Mouse (Mus musculus): ENCODE results near the gene Trappc3l. TPM values are rescaled to one million over a fixed set of nuclear protein-coding genes. Genes with fewer than 3 reads are reported as not detected.
"Not testable (repeated sequence)": the region's sequence is repeated elsewhere in the genome, so short reads cannot be mapped to it uniquely, and the experiment has no call there.

Trappc3l gene
- polyA plus RNA-seq (2014; fragmentation: Nextera tagmentation; extraction: Ambion mirVana) = 0.89 TPM in 1 of 2 replicates, not detected in the other

- Histone ChIP-seq H3K36me3 (ENCODE audit: control insufficient read depth, insufficient read depth, low read length) (no peaks in the 10 kb centered on the region), H3K9ac (ENCODE audit: low read depth, low read length) (no peak within 1 kb of the TSS), H3K27ac (replicated peaks; ENCODE audit: low read depth, low read length) (0 out of 2 replicates have a peak within 1 kb of the TSS, but pooled peaks have one; percentile 15), H3K4me2 (ENCODE audit: low read depth, low read length) (no peak within 1 kb of the TSS), H3K9me3 (ENCODE audit: control insufficient read depth, low read length) (no peaks in the 10 kb centered on the region), H3K4me3 (ENCODE audit: low read depth, low read length) (no peak within 1 kb of the TSS), H3K27me3 (replicated peaks; ENCODE audit: control insufficient read depth, insufficient read depth, low read length) (no peaks in the 10 kb centered on the region), H3K4me1 (ENCODE audit: control insufficient read depth, insufficient read depth, low read length) (peaks cover 7% of the 10 kb centered on the region; the same call in 1 of the 2 replicates)
- 60% methylated on average over 3 of the region's 3 CpGs for WGBS
- ATAC-seq (ENCODE audit: low read depth) = 0 out of 2 replicates have a peak, but pooled peaks have one; percentile 22
- peak; percentile 13 for DNase-seq (ENCODE audit: low spot score)
These were observed at the start of gene Trappc3l for GRCm38 (mm10) chr10:34037401-34037800. Gene Trappc3l, plus strand, starts transcription at chr10:34037597.

- not testable (repeated sequence) for ATAC-seq (ENCODE audit: low read depth); H3K27me3 ChIP-seq (replicated peaks; ENCODE audit: control insufficient read depth, insufficient read depth, low read length); H3K27ac ChIP-seq (replicated peaks; ENCODE audit: low read depth, low read length); H3K4me2 ChIP-seq (ENCODE audit: low read depth, low read length); H3K4me1 ChIP-seq (ENCODE audit: control insufficient read depth, insufficient read depth, low read length); H3K9me3 ChIP-seq (ENCODE audit: control insufficient read depth, low read length); DNase-seq (ENCODE audit: low spot score); H3K4me3 ChIP-seq (ENCODE audit: low read depth, low read length); H3K9ac ChIP-seq (ENCODE audit: low read depth, low read length)
- peaks cover 81% of the 10 kb centered on the region for H3K36me3 ChIP-seq (ENCODE audit: control insufficient read depth, insufficient read depth, low read length)
- 92% methylated on average over 6 of the region's 8 CpGs for WGBS
These were observed 40.7 kb upstream of the Trappc3l start for GRCm38 (mm10) chr10:33996686-33997085.

- DNase-seq (ENCODE audit: low spot score) (no peak), ATAC-seq (ENCODE audit: low read depth) (no peak)
- H3K9ac ChIP-seq (ENCODE audit: low read depth, low read length) = no peak overlapping the region
- no peak overlapping the region for H3K4me3 ChIP-seq (ENCODE audit: low read depth, low read length)
- H3K4me2 ChIP-seq (ENCODE audit: low read depth, low read length) = no peak overlapping the region
- H3K36me3 ChIP-seq (ENCODE audit: control insufficient read depth, insufficient read depth, low read length) = peaks cover 81% of the 10 kb centered on the region
- H3K4me1 ChIP-seq (ENCODE audit: control insufficient read depth, insufficient read depth, low read length) = no peaks in the 10 kb centered on the region
- no peak overlapping the region for H3K27ac ChIP-seq (replicated peaks; ENCODE audit: low read depth, low read length)
- H3K9me3 ChIP-seq (ENCODE audit: control insufficient read depth, low read length) = no peaks in the 10 kb centered on the region
- no peaks in the 10 kb centered on the region for H3K27me3 ChIP-seq (replicated peaks; ENCODE audit: control insufficient read depth, insufficient read depth, low read length)
These were observed 39.0 kb upstream of the Trappc3l start for GRCm38 (mm10) chr10:33998397-33998796.

- no peaks in the 10 kb centered on the region for H3K27me3 ChIP-seq (replicated peaks; ENCODE audit: control insufficient read depth, insufficient read depth, low read length)
- WGBS = 95% methylated on average over 4 of the region's 4 CpGs
- no peaks in the 10 kb centered on the region for H3K4me1 ChIP-seq (ENCODE audit: control insufficient read depth, insufficient read depth, low read length)
- no peak overlapping the region for H3K4me2 ChIP-seq (ENCODE audit: low read depth, low read length)
- H3K9me3 ChIP-seq (ENCODE audit: control insufficient read depth, low read length) = no peaks in the 10 kb centered on the region
- ATAC-seq (ENCODE audit: low read depth) (no peak), DNase-seq (ENCODE audit: low spot score) (no peak)
- H3K4me3 ChIP-seq (ENCODE audit: low read depth, low read length) = no peak overlapping the region
- H3K36me3 ChIP-seq (ENCODE audit: control insufficient read depth, insufficient read depth, low read length) = 0 out of 2 replicates have a peak, but pooled peaks cover 20% of the 10 kb centered on the region
- no peak overlapping the region for H3K27ac ChIP-seq (replicated peaks; ENCODE audit: low read depth, low read length)
- H3K9ac ChIP-seq (ENCODE audit: low read depth, low read length) = no peak overlapping the region
These were observed 24.8 kb upstream of the Trappc3l start for GRCm38 (mm10) chr10:34012581-34012980.

GRCm38 (mm10) chr10:34013241-34013640, 24.2 kb upstream of the Trappc3l start:
- WGBS = 67% methylated on average over 2 of the region's 2 CpGs

GRCm38 (mm10) chr10:34018746-34019301, 18.6 kb upstream of the Trappc3l start:
- no peaks in the 10 kb centered on the region for H3K36me3 ChIP-seq (ENCODE audit: control insufficient read depth, insufficient read depth, low read length)
- H3K4me2 ChIP-seq (ENCODE audit: low read depth, low read length) = peak overlapping the region; percentile 76
- H3K4me1 ChIP-seq (ENCODE audit: control insufficient read depth, insufficient read depth, low read length) = peaks cover 8% of the 10 kb centered on the region
- H3K9ac ChIP-seq (ENCODE audit: low read depth, low read length) = peak overlapping the region; percentile 83
- peak overlapping the region; percentile 92 for H3K27ac ChIP-seq (replicated peaks; ENCODE audit: low read depth, low read length)
- DNase-seq (ENCODE audit: low spot score) (peak; percentile 56), ATAC-seq (ENCODE audit: low read depth) (no peak)
- H3K27me3 ChIP-seq (replicated peaks; ENCODE audit: control insufficient read depth, insufficient read depth, low read length) = no peaks in the 10 kb centered on the region
- peak overlapping the region; percentile 75 for H3K4me3 ChIP-seq (ENCODE audit: low read depth, low read length)
- no peaks in the 10 kb centered on the region for H3K9me3 ChIP-seq (ENCODE audit: control insufficient read depth, low read length)
- WGBS = 0% methylated on average over 20 of the region's 21 CpGs

More at GRCm38 (mm10) chr10:34013241-34013640, 24.2 kb upstream of the Trappc3l start:
- H3K4me2 ChIP-seq (ENCODE audit: low read depth, low read length) = no peak overlapping the region
- no peak overlapping the region for H3K9ac ChIP-seq (ENCODE audit: low read depth, low read length)
- H3K9me3 ChIP-seq (ENCODE audit: control insufficient read depth, low read length) = no peaks in the 10 kb centered on the region
- no peak overlapping the region for H3K4me3 ChIP-seq (ENCODE audit: low read depth, low read length)
- ATAC-seq (ENCODE audit: low read depth) = no peak
- no peaks in the 10 kb centered on the region for H3K27me3 ChIP-seq (replicated peaks; ENCODE audit: control insufficient read depth, insufficient read depth, low read length)
- peaks cover 3% of the 10 kb centered on the region; the same call in 1 of the 2 replicates for H3K4me1 ChIP-seq (ENCODE audit: control insufficient read depth, insufficient read depth, low read length)
- H3K27ac ChIP-seq (replicated peaks; ENCODE audit: low read depth, low read length) = no peak overlapping the region
- DNase-seq (ENCODE audit: low spot score) = no peak
- 0 out of 2 replicates have a peak, but pooled peaks cover 15% of the 10 kb centered on the region for H3K36me3 ChIP-seq (ENCODE audit: control insufficient read depth, insufficient read depth, low read length)

- Histone ChIP-seq H3K27ac (replicated peaks; ENCODE audit: low read depth, low read length) (peak within 1 kb of the TSS; percentile 92), H3K4me2 (ENCODE audit: low read depth, low read length) (peak within 1 kb of the TSS; percentile 76), H3K27me3 (replicated peaks; ENCODE audit: control insufficient read depth, insufficient read depth, low read length) (no peaks in the 10 kb centered on the region), H3K36me3 (ENCODE audit: control insufficient read depth, insufficient read depth, low read length) (no peaks in the 10 kb centered on the region), H3K9ac (ENCODE audit: low read depth, low read length) (peak within 1 kb of the TSS; percentile 83), H3K4me1 (ENCODE audit: control insufficient read depth, insufficient read depth, low read length) (peaks cover 8% of the 10 kb centered on the region), H3K4me3 (ENCODE audit: low read depth, low read length) (peak within 1 kb of the TSS; percentile 75), H3K9me3 (ENCODE audit: control insufficient read depth, low read length) (no peaks in the 10 kb centered on the region)
- peak; percentile 99 for DNase-seq (ENCODE audit: low spot score)
- WGBS = under 1% methylated on average over 47 of the region's 82 CpGs
- peak; percentile 100 for ATAC-seq (ENCODE audit: low read depth)
These were observed 17.9 kb upstream of the Trappc3l start, which contains the start of gene Rwdd1 for GRCm38 (mm10) chr10:34019302-34020075. Gene Rwdd1, minus strand, starts transcription at chr10:34019624.

GRCm38 (mm10) chr10:34030322-34030721, 7.1 kb upstream of the Trappc3l start:
- 80% methylated on average over 5 of the region's 5 CpGs for WGBS
- H3K4me1 ChIP-seq (ENCODE audit: control insufficient read depth, insufficient read depth, low read length) = peaks cover 4% of the 10 kb centered on the region; the same call in 1 of the 2 replicates
- ATAC-seq (ENCODE audit: low read depth) (no peak), DNase-seq (ENCODE audit: low spot score) (no peak)
- no peak overlapping the region for H3K9ac ChIP-seq (ENCODE audit: low read depth, low read length)
- no peak overlapping the region for H3K27ac ChIP-seq (replicated peaks; ENCODE audit: low read depth, low read length)
- no peaks in the 10 kb centered on the region for H3K27me3 ChIP-seq (replicated peaks; ENCODE audit: control insufficient read depth, insufficient read depth, low read length)
- H3K4me2 ChIP-seq (ENCODE audit: low read depth, low read length) = no peak overlapping the region
- no peak overlapping the region for H3K4me3 ChIP-seq (ENCODE audit: low read depth, low read length)
- H3K9me3 ChIP-seq (ENCODE audit: control insufficient read depth, low read length) = no peaks in the 10 kb centered on the region
- no peaks in the 10 kb centered on the region for H3K36me3 ChIP-seq (ENCODE audit: control insufficient read depth, insufficient read depth, low read length)
